Mouse (Mus musculus): ENCODE measurements around the gene Arhgap10. TPM values are rescaled to one million over a fixed set of nuclear protein-coding genes. Genes with fewer than 3 reads are reported as not detected.

Gene Arhgap10
- total RNA-seq, 2 experiments from 2014 or later = 50.3 to 51.3 TPM

GRCm38 (mm10) chr8:77440913-77441312 lies 76.8 kb downstream of the Arhgap10 start:
- DNase-seq = no peak

- DNase-seq = peak; percentile 46
Measured at GRCm38 (mm10) chr8:77440324-77440880, 77.4 kb downstream of the Arhgap10 start.

DNA sequence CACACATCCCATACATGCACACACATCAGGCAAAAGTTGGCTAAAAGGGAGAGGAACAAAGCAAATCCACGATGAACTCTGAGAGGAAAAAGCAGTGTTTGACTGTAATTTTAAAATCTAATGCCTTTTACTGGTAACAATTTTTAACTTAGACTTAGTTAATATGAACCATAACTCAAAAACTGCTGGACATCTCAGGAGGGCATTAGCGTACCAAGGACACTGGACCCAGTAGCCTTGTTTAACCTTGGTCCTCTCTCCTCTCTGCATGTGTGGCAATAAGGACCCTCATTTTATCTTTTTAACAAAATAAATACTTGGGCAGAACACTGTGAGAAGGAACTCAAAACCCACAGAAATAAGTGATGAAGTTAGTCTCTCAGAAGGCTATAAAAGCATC lies 78.1 kb downstream of the Arhgap10 start:
- DNase-seq = no peak

DNA sequence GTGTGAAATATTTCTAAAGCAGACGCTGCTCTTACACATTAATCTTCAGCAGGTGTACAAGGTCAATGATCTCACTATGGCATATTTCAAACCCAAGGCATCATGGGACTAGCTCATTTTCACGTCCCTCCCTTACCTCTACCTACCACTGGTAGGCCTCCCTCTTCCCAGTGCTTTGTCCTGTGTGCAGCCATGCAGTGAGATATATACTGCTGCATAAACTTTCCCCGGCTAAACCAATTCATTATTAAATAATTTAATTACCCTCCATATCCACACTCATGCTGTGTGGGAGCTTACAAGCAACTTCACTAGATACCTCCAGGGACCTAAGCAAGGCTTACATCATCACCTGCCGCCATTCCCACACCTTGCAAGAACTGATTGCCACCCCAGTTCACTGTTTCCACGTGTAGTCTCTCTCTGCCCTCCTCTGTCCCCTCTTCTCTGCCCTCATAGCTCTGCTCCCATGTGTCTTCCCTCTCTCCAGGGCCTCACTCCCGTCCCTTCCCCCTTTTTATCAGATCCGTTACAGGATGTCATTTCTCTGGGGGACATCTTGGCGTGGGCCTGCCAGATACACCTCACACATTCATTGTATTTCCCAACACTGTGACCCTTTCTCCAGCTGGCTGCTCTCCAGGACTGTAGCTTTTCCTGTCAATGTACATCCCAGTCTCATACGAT lies 79.8 kb downstream of the Arhgap10 start:
- DNase-seq = peak; percentile 45

DNA sequence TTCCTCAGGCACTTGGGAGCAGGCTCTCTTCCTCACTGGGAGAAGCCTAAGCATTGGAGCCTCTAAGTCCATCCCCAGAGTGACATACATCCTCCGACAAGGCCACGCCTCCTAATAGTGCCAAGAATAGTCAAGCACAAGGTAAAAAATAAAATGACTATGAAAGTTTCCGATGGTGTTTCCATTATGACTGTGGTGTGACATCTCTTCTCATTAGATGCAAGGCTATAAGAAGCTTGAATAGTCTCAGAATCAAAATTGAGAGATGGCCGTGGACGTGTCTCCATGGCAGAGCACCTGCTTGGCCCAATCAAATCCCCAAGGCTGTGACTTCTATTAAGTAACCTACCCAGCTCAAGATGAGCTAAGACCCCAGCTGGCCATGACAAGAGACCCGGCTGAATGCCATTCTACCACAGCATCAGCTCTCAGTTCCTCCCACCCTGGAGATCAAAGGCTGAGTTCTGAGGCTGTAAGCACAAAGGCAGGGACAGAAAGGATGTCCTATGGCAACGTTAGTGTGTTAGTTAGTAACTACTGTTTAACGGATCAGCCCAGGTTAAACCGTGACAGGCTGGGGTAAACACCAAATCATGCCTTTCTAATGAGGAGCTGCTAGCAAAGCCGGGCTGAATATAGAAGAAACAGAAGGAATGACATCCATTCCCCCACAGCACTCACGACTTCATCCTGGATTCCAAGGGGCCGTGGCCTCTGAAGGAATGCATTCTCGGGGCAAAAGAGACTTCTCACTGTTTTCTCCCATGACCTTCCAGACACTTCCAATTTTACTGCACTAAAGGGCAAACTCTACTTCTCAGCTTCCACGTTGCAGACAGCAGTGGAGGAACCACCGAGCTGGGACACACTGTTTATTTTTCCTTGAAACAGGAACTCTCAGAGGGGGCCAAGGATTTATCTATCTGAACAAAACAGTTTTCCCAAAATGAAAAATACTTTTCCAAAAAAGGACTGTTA lies 81.5 kb downstream of the Arhgap10 start:
- DNase-seq = no peak

- no peak for DNase-seq
Measured at GRCm38 (mm10) chr8:77433221-77433620, 84.5 kb downstream of the Arhgap10 start.

DNA sequence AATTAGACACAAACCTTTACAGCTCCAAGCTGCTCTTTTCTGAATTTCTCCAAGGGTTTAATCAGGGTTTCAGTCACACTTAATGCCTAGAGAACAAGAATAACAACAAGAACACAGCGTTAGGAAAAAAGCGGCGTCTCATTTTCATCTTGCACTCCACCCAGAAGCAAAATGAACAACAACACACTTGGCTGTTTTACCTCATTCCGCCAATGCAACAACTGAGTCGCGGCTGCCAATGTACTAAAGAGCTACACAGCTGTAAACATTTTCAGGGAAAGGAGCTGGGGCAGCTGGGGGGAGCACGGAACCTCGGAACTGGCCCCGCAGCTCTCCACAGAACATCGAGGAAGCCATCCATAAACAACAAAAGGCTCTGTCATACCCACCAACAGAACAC lies 85.0 kb downstream of the Arhgap10 start:
- no peak for DNase-seq

- DNase-seq = no peak
Measured at GRCm38 (mm10) chr8:77428420-77428819, 89.3 kb downstream of the Arhgap10 start.

- DNase-seq = no peak
Measured at GRCm38 (mm10) chr8:77428015-77428414, 89.7 kb downstream of the Arhgap10 start.

DNA sequence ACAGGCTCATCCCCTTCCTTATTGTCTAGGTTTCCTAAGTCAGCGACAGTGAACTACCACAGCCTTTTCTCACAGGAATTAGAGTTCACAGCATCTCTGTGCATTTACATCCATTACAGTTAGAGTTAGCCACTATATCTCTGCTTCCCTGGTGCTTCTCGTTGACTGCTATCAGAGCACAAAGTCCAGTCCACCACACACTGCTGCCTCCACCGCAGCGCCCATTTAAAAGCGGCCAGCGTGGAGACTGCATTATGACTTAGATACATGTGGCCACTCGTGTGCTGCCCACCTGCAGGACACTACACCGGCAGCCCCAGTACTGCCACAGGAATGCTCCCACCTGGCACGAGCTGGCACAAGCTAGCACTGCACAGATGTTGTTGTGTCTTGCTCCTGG lies 90.3 kb downstream of the Arhgap10 start:
- DNase-seq = no peak

GRCm38 (mm10) chr8:77423850-77424249 lies 93.9 kb downstream of the Arhgap10 start:
- no peak for DNase-seq

- DNase-seq = no peak
Measured at GRCm38 (mm10) chr8:77422632-77423252, 95.0 kb downstream of the Arhgap10 start.

GRCm38 (mm10) chr8:77421596-77421995 lies 96.2 kb downstream of the Arhgap10 start:
- DNase-seq = no peak

- peak; percentile 83 for DNase-seq
Measured at GRCm38 (mm10) chr8:77419731-77420130, 98.0 kb downstream of the Arhgap10 start.

DNA sequence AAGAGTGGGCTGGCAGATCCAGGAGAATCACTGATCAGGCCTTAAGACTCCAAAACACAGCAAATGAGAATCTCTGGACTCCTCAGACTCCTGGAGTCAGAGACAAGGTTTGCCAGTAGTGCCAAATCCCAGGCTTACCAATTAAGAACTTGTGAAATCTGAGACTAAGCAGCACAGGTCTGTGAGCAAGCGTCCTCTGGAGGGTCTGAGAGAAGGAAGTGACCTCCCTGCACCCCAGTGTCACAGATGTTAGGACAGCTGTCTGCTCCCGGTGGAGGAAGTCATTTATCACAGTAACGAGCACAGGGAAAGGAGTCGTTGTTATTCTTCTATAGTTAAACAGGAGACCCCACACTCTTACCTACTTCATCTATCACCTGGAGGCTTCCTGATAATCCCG lies 101.0 kb downstream of the Arhgap10 start:
- DNase-seq = no peak

- DNase-seq = no peak
Measured at GRCm38 (mm10) chr8:77416034-77416433, 101.7 kb downstream of the Arhgap10 start.

GRCm38 (mm10) chr8:77411262-77411661 lies 106.5 kb downstream of the Arhgap10 start:
- no peak for DNase-seq

DNA sequence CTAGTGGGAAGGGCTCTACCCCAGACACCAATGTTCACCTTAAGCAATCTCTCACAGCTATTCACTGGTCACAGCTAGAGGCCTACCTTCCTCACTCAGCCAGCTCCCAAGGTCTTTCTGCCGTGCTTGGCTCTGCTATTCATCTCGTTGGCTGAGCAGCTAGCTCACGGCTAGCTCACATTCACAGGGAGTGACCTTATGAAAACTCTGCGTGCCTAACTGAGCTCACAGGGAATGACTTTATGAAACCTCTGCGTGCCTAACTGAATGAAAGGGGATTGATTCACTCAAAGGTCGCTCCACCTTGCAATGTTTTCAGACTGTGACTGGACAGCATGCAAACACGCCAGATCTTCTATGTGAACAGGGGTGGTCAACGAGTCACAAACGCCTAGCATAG lies 107.4 kb downstream of the Arhgap10 start:
- DNase-seq = no peak

DNA sequence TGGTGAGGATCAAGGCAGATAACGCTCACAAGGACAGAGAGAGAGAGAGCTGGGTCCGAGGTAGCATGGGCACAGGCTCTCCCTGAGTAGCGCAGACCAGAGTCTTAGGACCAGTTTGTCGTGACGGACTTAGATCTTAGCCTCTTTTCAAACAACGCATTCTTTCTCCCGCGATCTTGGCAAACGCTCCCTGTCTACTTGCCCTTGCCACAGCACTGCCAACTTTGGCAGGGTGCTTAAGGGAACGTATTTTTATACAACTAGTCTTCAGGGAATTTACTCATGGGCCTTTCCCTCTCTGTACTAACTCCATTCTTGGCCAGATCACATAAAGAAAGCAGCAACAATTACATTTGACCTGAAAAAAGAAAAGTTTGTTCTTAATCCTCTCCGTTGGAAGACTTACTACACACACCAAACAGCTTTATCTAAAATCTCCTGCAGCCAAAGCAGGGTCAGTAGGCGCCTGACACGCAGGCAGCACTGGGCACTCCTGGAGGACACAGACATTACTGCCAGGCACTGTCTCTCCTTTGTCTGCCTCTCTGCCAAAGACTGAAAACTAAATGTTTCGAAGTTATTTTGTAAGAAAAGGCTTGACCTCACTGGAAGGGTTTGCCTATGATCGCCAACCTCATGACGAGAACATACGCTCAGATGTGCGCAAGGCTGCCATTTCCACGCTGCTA lies 109.1 kb downstream of the Arhgap10 start:
- DNase-seq = peak; percentile 23

DNA sequence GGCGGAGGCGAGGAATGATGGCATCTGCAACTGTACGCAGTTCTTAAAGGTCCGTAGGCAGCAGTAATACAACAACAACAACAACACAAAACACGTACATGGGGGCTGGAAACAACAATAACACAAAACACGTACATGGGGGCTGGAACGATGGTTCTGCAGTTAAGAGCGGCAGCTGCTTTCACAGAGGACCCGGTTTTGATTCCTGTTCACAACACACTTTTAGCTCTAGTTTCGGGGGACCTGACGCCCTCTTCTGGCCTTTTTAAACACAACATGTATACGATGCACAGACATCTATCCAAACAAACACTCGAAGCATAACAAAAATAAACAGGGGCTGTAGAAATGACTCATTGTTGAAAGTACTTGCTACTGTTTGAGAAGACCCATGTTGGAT lies 110.9 kb downstream of the Arhgap10 start:
- DNase-seq = no peak

DNA sequence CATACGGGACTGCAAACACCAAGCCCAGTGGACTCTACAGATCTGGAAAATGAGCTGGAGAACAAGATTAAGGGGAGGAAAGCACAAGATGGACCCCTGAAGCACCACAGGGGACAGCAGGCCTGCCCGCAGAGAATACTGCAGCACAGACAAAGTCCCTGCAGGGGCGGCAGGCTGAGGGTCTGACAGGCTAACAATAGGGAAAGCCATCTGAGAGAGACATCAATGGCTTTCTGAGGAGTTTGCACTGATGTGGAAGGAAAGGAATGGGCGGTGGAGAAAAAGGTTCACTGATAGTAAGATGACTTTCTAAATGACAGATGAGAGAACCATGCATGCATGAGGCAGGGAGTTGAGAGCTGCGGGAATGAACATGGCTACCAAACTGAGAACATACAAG lies 111.3 kb downstream of the Arhgap10 start:
- DNase-seq = no peak

GRCm38 (mm10) chr8:77404017-77404416 lies 113.7 kb downstream of the Arhgap10 start:
- no peak for DNase-seq
